8 mouse cellular contexts compared by ENCODE assay signal in the genomic region with DNA sequence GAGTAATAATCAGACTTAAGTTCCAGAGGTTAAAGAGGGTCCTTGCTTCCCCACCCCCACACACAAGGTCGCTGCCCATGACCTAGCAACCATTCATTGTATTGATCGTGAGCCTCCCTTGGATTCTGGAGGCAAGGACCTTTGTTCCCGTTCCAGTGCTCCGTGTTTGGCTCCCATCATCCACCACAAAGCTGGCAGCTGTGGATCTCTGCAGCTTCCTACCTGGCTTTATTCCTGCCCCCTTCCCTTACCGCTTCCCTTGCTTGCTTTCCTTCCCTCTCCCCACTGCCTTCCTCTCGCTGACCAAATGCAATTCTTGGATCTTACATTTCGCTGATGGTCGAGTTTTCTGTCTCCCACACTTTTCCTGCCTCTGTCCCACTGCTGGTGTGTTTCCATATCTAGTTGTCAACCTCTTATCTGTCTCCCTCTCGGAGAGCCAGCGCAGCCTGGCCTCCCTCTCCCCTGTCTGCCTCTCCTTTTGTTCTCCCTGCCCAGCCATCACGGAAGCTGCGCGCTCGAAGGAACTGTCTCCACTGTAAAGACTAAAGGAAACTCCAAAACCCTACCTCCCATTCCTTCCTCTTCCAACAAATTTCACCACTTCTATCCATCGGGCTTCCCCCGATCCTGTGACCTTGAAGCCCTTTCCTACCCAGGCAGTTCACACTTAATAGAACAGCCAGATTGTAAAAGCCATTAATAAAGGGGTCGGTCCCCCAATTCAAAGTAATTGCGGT. TPM values are rescaled to one million over a fixed set of nuclear protein-coding genes. Genes with fewer than 3 reads are reported as not detected.
DNase-seq lines count a peak whose midpoint lies in the region; ATAC-seq and TF ChIP-seq lines count a peak whose summit lies in the region.

No protein-coding gene starts in this region.

- peaks cover 43% of the 10 kb centered on the region for H3K4me1 ChIP-seq in kidney, embryonic 16.5 days (ENCODE audit: insufficient read depth, low read length)
- H3K4me1 ChIP-seq in embryonic facial prominence, embryonic 15.5 days = peaks cover 62% of the 10 kb centered on the region
- peaks cover 6% of the 10 kb centered on the region for H3K4me1 ChIP-seq in intestine, postnatal 0 days (replicated peaks; ENCODE audit: control insufficient read depth, insufficient read depth, low read length)
- H3K4me1 ChIP-seq in neural tube, embryonic 13.5 days (replicated peaks) = peaks cover 79% of the 10 kb centered on the region

- H3K27ac ChIP-seq in kidney, embryonic 16.5 days (ENCODE audit: low read length) = peak overlapping the region; percentile 96
- peak overlapping the region; percentile 100 for H3K27ac ChIP-seq in embryonic facial prominence, embryonic 15.5 days (replicated peaks)
- peak overlapping the region; percentile 92 for H3K27ac ChIP-seq in intestine, postnatal 0 days (ENCODE audit: low read depth, low read length)
- peak overlapping the region; percentile 88 for H3K27ac ChIP-seq in neural tube, embryonic 13.5 days (replicated peaks)

- H3K4me3 ChIP-seq in kidney, embryonic 16.5 days (ENCODE audit: low read length) = peak overlapping the region; percentile 80
- peak overlapping the region; percentile 85 for H3K4me3 ChIP-seq in embryonic facial prominence, embryonic 15.5 days (replicated peaks)
- peak overlapping the region; percentile 85 for H3K4me3 ChIP-seq in intestine, postnatal 0 days (ENCODE audit: low read depth, low read length)
- H3K4me3 ChIP-seq in neural tube, embryonic 13.5 days = peak overlapping the region; percentile 56

- H3K4me2 ChIP-seq in kidney, embryonic 16.5 days (replicated peaks; ENCODE audit: low read depth, low read length) = peak overlapping the region; percentile 65
- H3K4me2 ChIP-seq in embryonic facial prominence, embryonic 15.5 days (replicated peaks) = peak overlapping the region; percentile 81
- peak overlapping the region; percentile 94 for H3K4me2 ChIP-seq in intestine, postnatal 0 days (replicated peaks; ENCODE audit: low read depth)
- H3K4me2 ChIP-seq in neural tube, embryonic 13.5 days = peak overlapping the region; percentile 65

- H3K9me3 ChIP-seq in kidney, embryonic 16.5 days (ENCODE audit: low read length) = no peaks in the 10 kb centered on the region
- no peaks in the 10 kb centered on the region for H3K9me3 ChIP-seq in embryonic facial prominence, embryonic 15.5 days (replicated peaks)
- H3K9me3 ChIP-seq in intestine, postnatal 0 days (ENCODE audit: control insufficient read depth) = no peaks in the 10 kb centered on the region
- no peaks in the 10 kb centered on the region for H3K9me3 ChIP-seq in neural tube, embryonic 13.5 days

- peaks cover 13% of the 10 kb centered on the region for H3K36me3 ChIP-seq in kidney, embryonic 16.5 days (ENCODE audit: insufficient read depth, low read length)
- peaks cover 10% of the 10 kb centered on the region; the same call in 1 of the 2 replicates for H3K36me3 ChIP-seq in embryonic facial prominence, embryonic 15.5 days
- H3K36me3 ChIP-seq in intestine, postnatal 0 days (ENCODE audit: control insufficient read depth, insufficient read depth) = peaks cover 4% of the 10 kb centered on the region
- H3K36me3 ChIP-seq in neural tube, embryonic 13.5 days = peaks cover 11% of the 10 kb centered on the region; the same call in 1 of the 2 replicates

- no peaks in the 10 kb centered on the region for H3K27me3 ChIP-seq in kidney, embryonic 16.5 days (ENCODE audit: insufficient read depth, low read length)
- H3K27me3 ChIP-seq in embryonic facial prominence, embryonic 15.5 days = no peaks in the 10 kb centered on the region
- no peaks in the 10 kb centered on the region for H3K27me3 ChIP-seq in intestine, postnatal 0 days (replicated peaks; ENCODE audit: control insufficient read depth, insufficient read depth, low read length)
- peaks cover 27% of the 10 kb centered on the region for H3K27me3 ChIP-seq in neural tube, embryonic 13.5 days

- no peak for TF ChIP-seq CTCF in intestine, postnatal 0 days (IDR thresholded peaks at IDR 0.05; ENCODE audit: low read depth)

- peak overlapping the region; percentile 97 for H3K9ac ChIP-seq in kidney, embryonic 16.5 days (replicated peaks; ENCODE audit: low read length)
- H3K9ac ChIP-seq in embryonic facial prominence, embryonic 15.5 days = peak overlapping the region; percentile 93; the same call in 1 of the 2 replicates
- peak overlapping the region; percentile 91 for H3K9ac ChIP-seq in intestine, postnatal 0 days (ENCODE audit: low read depth, low read length)
- peak overlapping the region; percentile 86 for H3K9ac ChIP-seq in neural tube, embryonic 13.5 days

- 6% methylated on average over 18 of the region's 18 CpGs for WGBS in kidney, embryonic 16.5 days
- 7% methylated on average over 18 of the region's 18 CpGs for WGBS in embryonic facial prominence, embryonic 15.5 days
- 6% methylated on average over 18 of the region's 18 CpGs for WGBS in intestine, postnatal 0 days
- WGBS in neural tube, embryonic 13.5 days = 3% methylated on average over 18 of the region's 18 CpGs

- DNase-seq in kidney, adult 11 months = no peak
- no peak for DNase-seq in urinary bladder, adult 2 months (ENCODE audit: low spot score)
- no peak for DNase-seq in frontal cortex, postnatal 36 days (ENCODE audit: low spot score in 2 of 2)
- no peak for DNase-seq in right cerebral cortex, postnatal 36 days (ENCODE audit: low spot score in 2 of 2)

- ATAC-seq in kidney, embryonic 16.5 days (ENCODE audit: low FRiP score, low TSS enrichment) = no peak
- ATAC-seq in embryonic facial prominence, embryonic 15.5 days (ENCODE audit: insufficient number of reproducible peaks, low FRiP score, low TSS enrichment, low read depth) = no peak
- no peak for ATAC-seq in intestine, postnatal 0 days
- no peak for ATAC-seq in neural tube, embryonic 13.5 days (ENCODE audit: low read depth)

RNA-seq across cellular contexts. Expression of gene Mmp14, which starts 0.8 kb away (rescaled TPM):
- polyA plus RNA-seq in kidney, embryonic 16.5 days (2015; fragmentation: Nextera tagmentation; extraction: Ambion mirVana) = 152 and 156 TPM in 2 replicates
- 253 and 259 TPM in 2 replicates for polyA plus RNA-seq in embryonic facial prominence, embryonic 15.5 days (2015; fragmentation: Nextera tagmentation; extraction: Ambion mirVana)
- polyA plus RNA-seq in intestine, postnatal 0 days (2015; fragmentation: Nextera tagmentation; extraction: Ambion mirVana) = 49.4 and 53.7 TPM in 2 replicates
- 52.7 and 65.4 TPM in 2 replicates for polyA plus RNA-seq in neural tube, embryonic 13.5 days (2015; fragmentation: Nextera tagmentation; extraction: Ambion mirVana)
- 202 and 226 TPM in 2 replicates for polyA plus RNA-seq in urinary bladder, adult 2 months (2012; rRNA removed)

RNA-seq across cellular contexts. Expression of gene Mrpl52, which starts 3.9 kb away (rescaled TPM):
- polyA plus RNA-seq in kidney, embryonic 16.5 days (2015; fragmentation: Nextera tagmentation; extraction: Ambion mirVana) = 202 and 227 TPM in 2 replicates
- polyA plus RNA-seq in embryonic facial prominence, embryonic 15.5 days (2015; fragmentation: Nextera tagmentation; extraction: Ambion mirVana) = 228 and 231 TPM in 2 replicates
- polyA plus RNA-seq in intestine, postnatal 0 days (2015; fragmentation: Nextera tagmentation; extraction: Ambion mirVana) = 300 and 317 TPM in 2 replicates
- polyA plus RNA-seq in neural tube, embryonic 13.5 days (2015; fragmentation: Nextera tagmentation; extraction: Ambion mirVana) = 209 and 275 TPM in 2 replicates
- 221 and 233 TPM in 2 replicates for polyA plus RNA-seq in urinary bladder, adult 2 months (2012; rRNA removed)

RNA-seq across cellular contexts. Expression of gene Slc7a7, which starts 13.0 kb away (rescaled TPM):
- polyA plus RNA-seq in kidney, embryonic 16.5 days (2015; fragmentation: Nextera tagmentation; extraction: Ambion mirVana) = 15.7 and 15.8 TPM in 2 replicates
- 8.1 and 9.3 TPM in 2 replicates for polyA plus RNA-seq in embryonic facial prominence, embryonic 15.5 days (2015; fragmentation: Nextera tagmentation; extraction: Ambion mirVana)
- 188 TPM in 2 replicates for polyA plus RNA-seq in intestine, postnatal 0 days (2015; fragmentation: Nextera tagmentation; extraction: Ambion mirVana)
- 6.7 and 7.9 TPM in 2 replicates for polyA plus RNA-seq in neural tube, embryonic 13.5 days (2015; fragmentation: Nextera tagmentation; extraction: Ambion mirVana)
- 8.9 TPM in 2 replicates for polyA plus RNA-seq in urinary bladder, adult 2 months (2012; rRNA removed)

RNA-seq across cellular contexts. Expression of gene Lrp10, which starts 33.4 kb away (rescaled TPM):
- 58.8 and 65.1 TPM in 2 replicates for polyA plus RNA-seq in kidney, embryonic 16.5 days (2015; fragmentation: Nextera tagmentation; extraction: Ambion mirVana)
- polyA plus RNA-seq in embryonic facial prominence, embryonic 15.5 days (2015; fragmentation: Nextera tagmentation; extraction: Ambion mirVana) = 48.1 and 49.3 TPM in 2 replicates
- polyA plus RNA-seq in intestine, postnatal 0 days (2015; fragmentation: Nextera tagmentation; extraction: Ambion mirVana) = 105 and 108 TPM in 2 replicates
- 30.1 and 32.7 TPM in 2 replicates for polyA plus RNA-seq in neural tube, embryonic 13.5 days (2015; fragmentation: Nextera tagmentation; extraction: Ambion mirVana)
- 81.0 and 93.8 TPM in 2 replicates for polyA plus RNA-seq in urinary bladder, adult 2 months (2012; rRNA removed)

RNA-seq across cellular contexts. Expression of gene Rem2, which starts 45.3 kb away (rescaled TPM):
- polyA plus RNA-seq in kidney, embryonic 16.5 days (2015; fragmentation: Nextera tagmentation; extraction: Ambion mirVana) = 6.7 and 7.4 TPM in 2 replicates
- 3.4 and 3.9 TPM in 2 replicates for polyA plus RNA-seq in embryonic facial prominence, embryonic 15.5 days (2015; fragmentation: Nextera tagmentation; extraction: Ambion mirVana)
- polyA plus RNA-seq in intestine, postnatal 0 days (2015; fragmentation: Nextera tagmentation; extraction: Ambion mirVana) = 0.78 and 0.89 TPM in 2 replicates
- 47.8 and 51.3 TPM in 2 replicates for polyA plus RNA-seq in neural tube, embryonic 13.5 days (2015; fragmentation: Nextera tagmentation; extraction: Ambion mirVana)
- polyA plus RNA-seq in urinary bladder, adult 2 months (2012; rRNA removed) = 0.28 and 0.32 TPM in 2 replicates

Comparison
In these comparisons a context has a peak if more than half of its experiments do, and no peak if none do; other contexts are left out.
1. RNA of gene Slc7a7, which starts 13.0 kb away (polyA plus RNA-seq): 188 TPM in intestine, postnatal 0 days; 15.7 to 15.8 TPM in kidney, embryonic 16.5 days, 8.9 TPM in urinary bladder, adult 2 months, 8.1 to 9.3 TPM in embryonic facial prominence, embryonic 15.5 days and 6.7 to 7.9 TPM in neural tube, embryonic 13.5 days; every median in the first group is over 10 times any median in the second.
2. Peak in every context shown above with its lines, with median percentiles within 50 percentile points of each other: H3K27ac ChIP-seq, H3K4me2 ChIP-seq, H3K4me3 ChIP-seq and H3K9ac ChIP-seq.